Mouse (Mus musculus) spleen, postnatal 14 days (tissue): ENCODE measurements around the gene Hsf4.

Source experiments
- DNase-seq, 2 experiments: peaks; one replicate each; pipeline ENCODE4 v3.0.0; 2021 to 2022; ENCODE audit warnings: low spot score in 2 of 2

Gene Hsf4

GRCm38 (mm10) chr8:105258911-105259720 lies 10.5 kb upstream of the Hsf4 start:
- DNase-seq = no peak

GRCm38 (mm10) chr8:105259721-105260320 lies 9.8 kb upstream of the Hsf4 start:
- peak; percentile 59 to 79 for DNase-seq

GRCm38 (mm10) chr8:105260371-105261099 lies 9.1 kb upstream of the Hsf4 start:
- DNase-seq = no peak

GRCm38 (mm10) chr8:105261326-105261980 lies 8.1 kb upstream of the Hsf4 start:
- no peak for DNase-seq

GRCm38 (mm10) chr8:105263244-105263912 lies 6.2 kb upstream of the Hsf4 start:
- no peak for DNase-seq

- DNase-seq = peak; percentile 61 to 68
These were observed 5.3 kb upstream of the Hsf4 start, which contains the start of the genes Tradd and Fbxl8 for GRCm38 (mm10) chr8:105264024-105264982. TSS of gene Tradd (minus strand) at chr8:105264609. TSS of gene Fbxl8 (plus strand) at chr8:105264648.

- no peak for DNase-seq
These were observed 4.5 kb upstream of the Hsf4 start for GRCm38 (mm10) chr8:105265128-105265527.

GRCm38 (mm10) chr8:105266775-105267174 lies 2.8 kb upstream of the Hsf4 start:
- no peak for DNase-seq

- DNase-seq = no peak
These were observed 1.1 kb upstream of the Hsf4 start for GRCm38 (mm10) chr8:105268342-105269074.

GRCm38 (mm10) chr8:105269075-105269458 lies 534 bp upstream of the Hsf4 start:
- DNase-seq = no peak

- DNase-seq = no peak
These were observed 707 bp downstream of the Hsf4 start for GRCm38 (mm10) chr8:105270101-105270915.

- no peak for DNase-seq
These were observed 1.2 kb downstream of the Hsf4 start for GRCm38 (mm10) chr8:105270916-105271186.

- DNase-seq = no peak
These were observed 5.8 kb downstream of the Hsf4 start for GRCm38 (mm10) chr8:105275387-105275786.

GRCm38 (mm10) chr8:105275840-105276239 lies 6.2 kb downstream of the Hsf4 start, which contains the start of gene Nol3:
TSS of gene Nol3 (plus strand) at chr8:105276140.
- DNase-seq = no peak

GRCm38 (mm10) chr8:105276292-105277120 lies 6.9 kb downstream of the Hsf4 start:
- DNase-seq = no peak

GRCm38 (mm10) chr8:105278911-105279334 lies 9.3 kb downstream of the Hsf4 start:
- no peak for DNase-seq

GRCm38 (mm10) chr8:105280567-105280966 lies 11.0 kb downstream of the Hsf4 start:
- no peak for DNase-seq

- DNase-seq = no peak
These were observed 12.2 kb downstream of the Hsf4 start for GRCm38 (mm10) chr8:105281821-105282220.
